Mouse (Mus musculus) urinary bladder, postnatal 10 days (tissue): ENCODE data around the gene Dbn1.

Experiments
- DNase-seq: peaks from one replicate; pipeline ENCODE4 v3.0.0; 2022; ENCODE audit warnings: low spot score

Dbn1 gene

DNA sequence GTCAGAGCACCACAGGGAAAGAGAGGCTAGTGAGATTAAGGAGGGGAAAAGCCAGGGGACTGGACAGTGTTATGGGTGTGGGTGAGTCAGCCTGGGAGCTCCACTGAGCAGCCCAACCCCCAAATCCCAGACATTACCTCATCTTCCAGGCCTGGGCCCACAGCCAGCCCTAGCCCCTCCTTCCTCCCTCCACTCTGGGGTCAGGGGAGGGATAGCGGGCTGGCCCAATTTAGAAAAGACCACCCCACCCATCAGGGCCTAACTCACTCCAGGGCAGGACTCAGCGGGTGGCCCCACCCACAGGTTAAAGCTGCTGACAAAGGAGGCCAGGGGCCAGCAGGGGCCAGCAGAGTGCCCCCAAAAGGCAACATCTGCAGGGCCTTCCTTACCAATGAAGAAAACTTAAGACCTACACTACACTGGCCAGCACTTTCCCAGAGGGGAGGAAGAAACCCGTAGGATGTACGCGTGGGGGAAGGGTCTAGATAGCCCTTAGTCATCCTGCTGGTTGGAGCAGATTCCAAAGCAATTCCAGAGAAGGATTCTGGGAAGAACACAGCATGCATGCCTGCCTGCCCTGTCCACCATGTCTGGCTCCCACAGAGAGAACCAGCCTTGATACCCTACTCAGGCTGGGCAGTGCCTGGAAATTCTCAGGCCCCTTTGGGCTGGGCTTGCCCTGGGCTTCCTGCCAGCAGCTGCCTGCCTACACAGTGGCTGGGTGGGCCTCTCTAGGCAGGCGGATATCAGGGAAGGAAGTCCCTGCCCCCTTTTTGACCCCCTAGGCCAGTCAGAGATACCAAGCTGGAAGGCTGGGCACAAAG is 23.0 kb upstream of the Dbn1 start:
- peak; percentile 58 for DNase-seq

DNA sequence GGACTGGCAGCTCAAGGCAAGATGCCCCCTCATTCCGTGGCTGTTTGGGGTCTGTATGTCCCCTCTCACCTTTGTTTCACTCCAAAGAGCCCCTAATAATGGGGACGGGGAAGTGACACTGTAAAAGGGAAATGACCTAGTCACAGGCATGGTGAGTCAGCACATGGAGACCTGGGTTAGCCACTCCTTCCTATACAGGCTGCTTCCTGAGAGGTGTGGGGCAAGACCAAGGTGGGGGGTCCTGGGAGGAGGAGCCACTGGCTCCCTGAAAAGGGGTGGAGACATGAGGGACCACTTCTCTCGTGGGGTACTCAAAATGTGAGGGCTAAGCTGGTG is 22.4 kb upstream of the Dbn1 start:
- DNase-seq, result no peak

DNA sequence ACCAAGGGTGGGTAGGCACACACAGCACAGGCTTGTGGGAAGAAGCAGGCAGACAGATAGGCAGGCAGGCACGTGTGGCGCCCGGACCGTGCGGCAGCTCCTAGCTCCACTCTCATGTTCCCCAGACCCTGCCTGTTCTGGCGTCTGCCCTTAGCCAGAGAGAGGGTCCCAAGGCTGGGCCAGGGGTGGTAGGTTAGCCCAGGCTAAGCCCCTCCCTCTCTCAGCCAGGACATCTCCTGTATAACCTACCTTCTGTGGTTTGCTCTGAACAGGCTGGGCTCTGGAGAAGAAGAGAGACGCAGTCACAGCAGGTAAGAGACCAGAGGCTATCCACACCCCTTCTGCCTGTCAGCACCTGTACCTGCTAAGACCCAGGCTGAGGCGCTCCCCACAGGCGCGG is 20.6 kb upstream of the Dbn1 start:
- DNase-seq, result no peak

DNA sequence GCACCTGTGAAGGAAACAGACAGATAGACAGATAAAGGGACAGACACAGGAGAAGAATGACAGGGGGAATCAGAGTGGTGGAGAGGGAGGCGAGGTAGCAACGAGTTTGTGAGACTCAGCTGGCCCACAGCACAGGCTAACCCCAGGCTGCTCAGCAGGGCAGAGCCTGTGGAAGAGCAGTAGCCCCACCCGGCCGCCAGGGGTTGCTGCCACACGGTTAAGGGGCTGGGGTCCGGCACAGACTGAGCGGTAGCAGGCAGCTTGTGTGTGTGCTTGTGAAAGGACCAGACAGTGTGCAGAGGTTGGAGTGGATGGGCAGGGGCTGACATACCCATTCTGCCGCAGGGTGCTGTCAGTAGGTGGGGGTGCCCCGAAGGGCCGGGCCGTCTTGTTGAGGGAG is 20.0 kb upstream of the Dbn1 start:
- DNase-seq, result no peak

DNA sequence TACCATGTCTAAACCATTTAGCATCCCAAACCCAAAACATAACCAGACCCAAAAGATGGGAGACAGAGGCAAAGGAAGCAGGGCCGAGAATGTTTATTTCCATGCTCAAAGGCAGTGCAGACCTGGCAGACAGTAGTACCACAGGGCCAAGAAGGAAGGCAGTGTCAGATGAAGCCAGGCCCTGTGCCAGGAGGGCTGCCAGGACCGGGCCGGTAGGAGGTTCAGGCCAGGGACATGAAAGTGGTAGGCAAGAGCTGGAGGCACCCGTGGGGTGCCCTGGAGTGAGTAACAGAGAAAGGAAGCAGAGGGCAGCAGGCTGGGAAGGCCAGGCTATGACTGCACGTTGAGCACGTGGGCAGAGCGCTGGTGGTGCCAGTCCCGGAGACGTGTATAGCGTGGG is 18.8 kb upstream of the Dbn1 start:
- DNase-seq, result no peak

DNA sequence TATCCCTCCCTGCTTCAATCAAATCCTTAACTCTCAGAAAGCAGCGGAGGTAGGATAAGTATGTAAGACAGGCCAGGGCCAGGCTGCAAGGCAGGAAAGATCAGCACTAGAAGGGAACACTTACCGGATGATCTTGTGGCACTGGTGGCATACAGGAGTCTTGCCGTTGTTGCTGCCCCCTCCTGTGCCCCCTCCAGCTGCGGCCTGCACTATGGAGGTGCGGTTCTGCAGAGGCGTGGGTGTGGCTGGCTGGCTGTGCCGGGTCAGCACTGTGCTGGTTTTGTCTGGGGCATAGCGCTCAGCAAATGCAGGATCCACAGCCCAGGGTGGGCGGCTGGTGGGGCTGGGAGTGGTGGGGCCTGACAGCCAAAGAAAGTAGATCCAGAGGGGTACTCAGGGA is 17.9 kb upstream of the Dbn1 start:
- no peak for DNase-seq

DNA sequence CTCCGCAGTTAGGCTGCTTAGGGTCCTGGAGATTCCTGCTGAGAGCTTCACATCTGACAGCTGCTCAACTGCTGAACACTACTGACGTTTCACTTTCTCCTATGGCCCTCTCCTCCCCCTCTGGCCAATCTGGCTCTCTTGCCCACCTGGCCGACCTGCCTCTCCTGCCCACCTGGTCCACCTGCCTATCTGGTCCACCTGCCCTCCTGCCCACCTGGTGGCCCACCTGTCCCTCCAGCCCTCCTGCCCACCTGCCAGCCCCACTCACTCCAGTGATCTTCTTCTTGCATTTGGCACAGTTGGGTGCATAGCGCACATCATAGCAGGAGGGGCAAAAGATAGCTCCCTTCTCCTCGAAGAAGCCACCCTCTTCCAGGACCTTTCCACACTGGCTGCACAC is 16.5 kb upstream of the Dbn1 start:
- no peak for DNase-seq

DNA sequence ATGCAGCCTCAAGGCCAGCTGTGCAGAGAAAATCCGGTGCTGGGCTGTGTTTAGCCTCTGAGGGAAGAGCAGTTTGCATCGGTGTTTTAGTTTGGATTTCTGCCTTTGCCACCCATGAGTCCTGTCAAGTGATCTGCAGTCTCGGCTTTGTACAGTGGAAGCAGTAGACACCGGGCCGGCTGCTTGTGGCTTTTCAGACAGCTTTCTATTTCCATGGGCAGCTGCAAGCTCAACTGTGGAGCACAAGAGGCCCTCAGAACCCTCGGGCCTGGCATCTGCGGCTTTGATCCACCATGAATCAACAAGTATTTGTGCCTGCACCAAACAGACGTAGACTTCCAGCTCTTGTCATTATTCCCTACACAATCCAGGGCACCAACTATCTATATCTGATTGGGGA is 14.5 kb upstream of the Dbn1 start:
- DNase-seq, result no peak

DNA sequence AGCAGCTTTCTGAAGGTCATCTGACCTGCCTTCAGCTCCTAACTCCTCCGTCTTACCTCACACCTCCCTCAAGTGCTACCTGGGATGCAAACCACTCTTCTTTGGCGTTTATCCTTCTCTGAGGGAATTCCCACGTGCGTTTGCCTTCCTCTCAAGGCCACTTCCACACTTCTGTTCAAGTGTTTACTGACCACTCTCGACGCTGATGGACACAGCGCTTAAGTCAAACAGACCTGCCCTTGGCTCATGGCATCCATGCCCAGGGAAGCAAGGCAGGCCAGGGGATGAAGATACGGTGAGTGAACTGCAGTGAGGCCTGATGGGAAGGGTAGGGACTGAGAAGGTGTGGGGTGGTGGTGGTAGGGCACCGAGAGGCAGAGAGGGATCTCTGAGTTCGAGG is 12.7 kb upstream of the Dbn1 start:
- no peak for DNase-seq

DNA sequence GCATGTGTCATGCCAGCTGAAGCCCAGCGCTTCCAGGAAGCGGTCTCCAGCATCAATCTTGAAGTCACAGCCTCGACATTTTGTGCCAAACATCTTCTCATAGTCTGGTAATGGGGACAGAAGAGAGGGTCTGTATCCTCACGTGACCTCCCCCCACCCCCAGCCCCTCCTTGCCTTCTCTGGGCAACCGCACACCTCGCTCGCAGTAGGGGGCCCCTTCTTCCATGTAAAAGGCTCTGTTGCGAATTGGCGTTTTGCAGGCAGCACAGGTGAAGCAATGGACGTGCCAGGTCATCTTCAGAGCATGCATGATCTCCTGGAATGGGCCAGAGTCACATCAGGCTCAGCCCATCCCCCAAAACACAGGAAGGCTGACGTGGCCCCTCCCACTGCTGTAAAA is 11.0 kb upstream of the Dbn1 start:
- no peak for DNase-seq

DNA sequence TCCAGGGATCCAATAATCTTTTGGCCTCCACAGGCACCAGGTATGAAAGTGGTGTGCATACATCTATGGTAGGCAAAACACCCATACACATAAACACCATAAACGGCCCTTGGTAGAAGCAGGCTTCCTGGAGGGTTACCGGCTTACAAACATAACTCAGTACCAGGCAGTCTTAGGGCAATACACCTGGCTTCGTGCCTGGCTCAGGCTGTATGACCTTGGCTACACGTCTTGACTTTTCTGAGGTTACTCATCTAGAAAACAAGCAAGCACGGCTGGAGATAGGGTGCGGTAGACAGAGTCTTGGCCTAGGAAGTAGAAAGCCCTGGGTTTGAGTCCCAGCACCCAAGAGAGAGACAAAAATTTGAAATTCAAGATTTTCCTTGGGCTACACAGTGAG is 8.8 kb upstream of the Dbn1 start:
- DNase-seq, result no peak

DNA sequence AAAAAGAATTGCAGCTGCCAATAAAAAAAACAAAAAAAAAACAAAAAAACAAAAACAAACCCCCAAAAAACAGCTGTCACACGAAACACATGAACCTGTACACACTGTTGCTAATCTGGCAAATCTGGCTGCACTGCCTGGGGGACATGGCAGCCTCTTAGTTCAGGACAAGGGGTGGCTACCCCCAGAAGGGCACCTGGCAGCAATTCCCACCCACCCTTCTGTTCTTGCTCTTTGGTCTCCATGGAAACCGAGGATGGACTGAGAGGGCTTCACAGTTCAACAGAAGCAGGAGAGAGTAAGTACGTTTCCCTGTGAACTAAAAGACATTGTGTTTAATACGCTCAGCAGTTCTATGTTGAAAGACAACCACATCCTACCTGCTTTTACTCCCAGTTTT is 7.8 kb upstream of the Dbn1 start:
- no peak for DNase-seq

DNA sequence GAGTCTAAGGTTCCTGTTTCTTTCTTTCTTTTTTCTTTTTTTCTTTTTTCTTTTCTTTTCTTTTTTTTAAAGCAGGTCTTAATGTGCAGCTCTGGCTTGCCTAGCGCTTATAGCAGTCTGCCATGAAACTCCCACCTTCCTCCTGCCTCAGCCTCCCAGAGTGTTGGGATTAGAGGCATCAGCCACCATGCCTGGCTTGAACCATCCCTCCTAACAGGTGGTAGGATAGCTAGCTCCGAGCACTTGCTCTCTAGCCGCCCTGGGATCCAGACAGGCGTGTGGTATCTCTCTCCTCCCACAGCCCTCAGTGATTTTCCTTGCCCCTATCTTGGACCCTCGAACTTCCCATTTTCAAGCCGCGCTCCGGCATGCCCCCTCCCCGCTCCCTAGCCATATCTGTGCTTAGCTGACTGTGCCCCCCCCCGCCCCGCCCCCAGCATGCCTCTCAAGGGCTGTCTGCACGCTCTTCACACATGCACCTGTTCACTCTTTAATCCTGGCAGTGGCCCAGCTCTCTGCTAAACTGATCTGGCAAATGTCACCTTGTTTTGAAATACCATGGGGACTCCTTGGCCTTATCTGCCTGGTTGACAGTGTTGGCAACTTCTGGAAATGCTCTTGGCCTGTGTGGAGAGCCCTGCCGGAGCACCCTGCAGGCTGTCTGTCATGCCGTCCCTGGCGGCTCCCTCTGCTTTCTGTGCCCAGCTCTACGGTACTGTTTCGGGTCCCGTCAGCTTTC is 7.1 kb upstream of the Dbn1 start:
- DNase-seq, result no peak

DNA sequence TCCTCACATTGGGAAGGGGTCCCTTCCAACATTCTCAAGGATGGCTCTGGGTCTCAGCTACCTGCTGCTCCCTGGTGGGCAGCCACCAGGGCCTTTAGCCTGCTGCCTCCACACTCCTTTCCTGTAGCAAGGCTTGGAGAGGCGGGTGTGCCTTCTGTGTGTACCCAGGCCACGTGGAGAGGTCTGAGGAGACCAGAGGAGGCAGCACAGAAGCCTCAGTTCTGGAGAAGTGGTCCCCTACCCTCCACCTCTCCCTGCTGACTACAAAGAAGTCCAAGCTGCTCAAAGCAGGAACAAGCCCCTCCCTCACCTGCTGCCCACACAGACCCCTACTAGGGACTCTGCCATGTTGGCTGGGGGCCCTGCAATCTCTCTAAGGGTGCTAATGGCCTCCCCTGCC is 6.3 kb upstream of the Dbn1 start:
- DNase-seq, result no peak

DNA sequence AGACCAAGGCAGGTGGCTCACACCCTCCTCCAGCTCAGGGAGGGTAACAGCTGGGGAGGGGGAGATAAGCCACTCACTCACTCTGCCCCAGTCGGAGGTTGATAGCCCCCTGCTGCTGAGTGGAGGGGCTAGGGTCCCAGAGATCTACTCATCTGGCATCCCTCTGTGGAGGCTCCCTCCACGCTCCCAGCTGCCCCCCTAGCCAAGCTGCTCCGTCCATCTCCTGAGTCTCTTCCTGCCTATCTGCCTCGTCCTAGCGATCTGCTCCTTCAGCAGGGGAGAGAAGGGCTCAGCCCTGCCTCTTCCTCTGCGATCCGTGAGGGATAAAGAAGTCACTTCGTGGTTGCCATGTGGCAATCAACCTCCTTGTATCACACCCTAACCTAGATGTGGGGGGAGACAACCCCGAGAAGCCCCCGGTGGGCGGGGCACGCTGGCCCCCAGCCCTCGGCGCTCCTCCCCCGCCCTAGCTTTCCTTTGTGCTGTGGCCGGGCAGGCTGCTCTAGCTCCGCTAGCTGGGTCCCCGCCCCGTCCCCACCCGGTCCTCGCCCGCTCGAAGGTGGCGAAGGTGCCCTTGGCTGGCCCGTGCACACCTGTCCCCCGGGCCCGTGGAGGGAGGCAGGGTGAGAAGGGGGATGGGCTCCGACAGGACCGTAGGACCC is 864 bp downstream of the Dbn1 start:
- DNase-seq, result no peak

DNA sequence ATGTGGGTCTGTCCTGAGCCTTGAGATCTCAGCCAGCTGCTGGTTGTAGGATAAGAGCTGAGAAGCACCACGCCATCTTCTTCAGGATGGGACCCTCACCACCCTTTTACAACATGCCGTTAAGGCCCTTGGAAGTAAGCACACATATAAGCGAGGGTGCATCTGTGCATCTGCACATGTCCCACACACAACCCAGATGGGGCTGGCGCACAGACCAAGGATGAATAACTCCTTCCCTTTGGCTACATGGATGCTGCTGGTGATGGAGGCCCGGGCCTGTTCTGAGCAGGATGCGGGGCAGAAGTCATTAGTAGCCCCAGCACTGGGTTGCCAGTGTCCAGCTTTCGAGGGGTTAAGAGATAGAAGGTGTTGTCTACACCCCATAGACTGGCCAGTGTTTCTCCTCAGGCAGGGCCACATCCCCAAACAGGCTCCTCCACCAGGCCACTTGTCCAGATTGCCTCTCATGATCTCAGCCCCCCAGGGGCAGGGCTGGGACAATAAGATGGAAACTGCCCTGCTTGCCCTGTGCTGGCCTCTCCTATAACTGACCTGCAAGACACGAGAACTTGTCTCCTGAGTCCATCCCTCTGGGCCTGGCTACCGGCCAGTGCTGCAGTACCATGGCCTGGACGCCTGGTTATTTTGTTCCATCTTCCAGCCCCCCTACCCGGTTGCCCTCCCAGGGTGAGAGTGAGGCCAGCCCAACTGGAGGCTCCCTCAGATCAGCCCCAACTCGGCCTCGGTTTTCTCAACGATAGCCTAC is 1.7 kb downstream of the Dbn1 start:
- no peak for DNase-seq

DNA sequence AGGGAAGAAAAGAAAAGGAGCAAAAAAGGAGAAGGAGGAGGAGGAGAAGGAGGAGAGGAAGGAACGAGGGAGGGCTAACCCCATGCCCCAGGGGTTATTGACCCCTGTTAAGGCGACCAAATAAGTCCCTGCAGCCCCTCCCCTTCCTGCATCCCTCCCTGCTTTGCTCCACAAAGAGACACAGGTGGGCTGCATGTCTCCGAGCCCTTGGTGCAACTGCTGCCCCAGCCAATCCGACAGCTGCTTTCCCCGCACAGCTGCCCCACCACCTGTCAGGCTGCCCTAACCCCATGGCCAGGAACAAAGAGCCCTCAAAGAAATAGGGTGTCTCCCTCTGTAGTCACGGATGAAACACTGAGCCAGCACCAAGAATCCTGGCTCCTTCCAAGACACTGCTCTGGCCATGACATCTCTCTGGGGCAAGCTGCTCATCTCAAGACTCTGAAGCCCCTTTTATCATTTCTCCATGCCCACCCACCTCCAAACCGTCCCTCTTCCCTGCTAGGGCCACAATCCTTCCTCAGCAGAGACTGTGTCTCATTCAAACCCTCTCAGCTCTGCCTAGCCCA is 3.3 kb downstream of the Dbn1 start:
- DNase-seq, result no peak

DNA sequence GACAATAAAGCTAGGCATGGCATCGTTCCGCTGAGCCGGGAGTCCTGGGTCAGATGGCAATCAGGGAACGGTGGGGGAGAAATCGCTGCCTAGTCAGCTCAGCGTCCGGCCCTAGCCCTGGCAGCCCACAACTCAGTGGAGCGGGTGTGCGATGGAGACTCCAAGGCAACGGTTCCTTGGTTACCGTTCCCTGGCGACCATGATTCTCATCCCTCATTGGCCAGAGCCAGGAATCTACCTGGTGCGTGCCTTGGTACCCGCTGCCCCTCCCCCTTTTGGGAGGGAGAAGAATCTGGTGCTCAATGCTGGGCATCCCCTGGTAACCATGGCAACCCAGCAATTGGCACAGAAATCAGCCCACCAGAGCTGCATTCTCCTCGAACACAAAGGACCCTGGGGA is 4.3 kb downstream of the Dbn1 start:
- DNase-seq, result no peak

DNA sequence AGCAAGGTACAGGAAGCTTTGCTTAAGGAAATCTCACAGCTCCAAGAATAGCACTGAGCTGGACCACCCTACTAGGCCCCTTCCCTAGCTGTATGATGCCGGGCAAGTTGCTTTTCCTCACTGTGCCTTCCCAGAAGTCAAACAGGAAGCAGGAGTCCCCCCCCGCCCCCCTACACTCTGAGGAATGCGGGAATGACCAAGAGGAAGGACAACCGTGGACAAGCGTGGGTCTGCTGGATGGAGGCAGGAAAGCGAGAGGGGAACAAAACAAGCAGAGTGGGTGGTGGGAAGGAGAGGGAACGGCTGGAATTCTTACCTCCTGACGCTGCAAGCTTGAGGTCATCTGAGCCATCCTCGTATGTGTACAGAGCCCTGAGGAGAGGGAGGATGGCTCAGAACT is 4.8 kb downstream of the Dbn1 start:
- no peak for DNase-seq

DNA sequence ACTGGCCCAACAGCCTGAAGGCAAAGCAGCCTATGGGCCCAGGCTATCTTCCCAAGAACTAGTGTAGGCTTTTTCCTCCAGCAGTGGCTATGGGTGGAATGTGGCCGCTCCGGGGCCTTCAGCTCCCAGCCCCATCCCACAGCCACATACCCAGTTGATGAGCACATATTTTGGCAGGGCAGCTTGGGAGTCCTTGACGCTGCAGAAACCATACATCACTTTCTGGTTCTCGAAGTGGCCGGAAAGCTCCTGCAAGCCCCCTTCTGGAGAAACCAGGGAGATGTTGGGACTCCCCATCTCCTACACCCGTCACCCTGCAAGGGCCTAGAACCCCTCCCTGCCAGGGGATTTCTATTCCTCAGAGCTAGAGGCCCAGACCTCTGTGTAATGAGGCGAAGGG is 5.4 kb downstream of the Dbn1 start:
- DNase-seq, result no peak

DNA sequence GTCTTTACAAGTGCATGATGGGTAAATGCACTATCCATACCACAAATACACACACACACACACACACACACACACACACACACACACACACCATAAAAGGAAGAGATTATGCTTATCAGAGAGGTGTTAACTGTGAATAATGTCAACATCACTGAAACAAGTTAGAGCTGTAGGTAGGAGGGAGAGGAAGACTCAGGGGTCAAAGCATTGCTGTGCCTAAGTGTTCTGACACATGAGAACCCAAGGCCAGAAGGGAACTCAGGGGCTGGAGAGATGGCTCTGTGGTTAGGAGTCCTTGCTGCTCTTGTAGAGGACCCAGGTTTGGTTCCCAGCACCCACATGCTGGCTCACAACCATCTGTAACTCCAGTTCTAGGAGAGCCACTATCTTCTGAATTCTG is 8.0 kb downstream of the Dbn1 start:
- no peak for DNase-seq

DNA sequence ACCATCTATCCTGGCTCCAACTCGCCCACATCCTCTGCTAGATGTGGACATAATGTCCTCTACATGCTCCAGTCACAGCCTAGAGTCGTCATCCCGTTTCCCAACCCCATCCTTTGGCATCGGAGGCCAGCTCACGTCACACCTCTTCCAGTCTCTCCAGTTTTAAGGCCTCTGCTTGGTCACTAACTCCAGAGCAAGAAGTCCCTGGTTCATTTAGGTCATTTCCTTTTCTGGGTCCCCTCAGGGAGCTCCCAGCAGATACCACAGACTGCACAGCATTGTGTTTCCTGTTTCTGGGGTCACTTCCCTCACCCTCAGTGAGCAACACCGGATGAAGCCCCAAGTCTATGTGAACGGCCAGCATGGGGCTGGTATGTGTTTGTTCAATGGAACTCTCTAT is 8.9 kb downstream of the Dbn1 start:
- no peak for DNase-seq
